Comparison of ENCODE assay signal across 27 mouse cellular contexts in the genomic region with DNA sequence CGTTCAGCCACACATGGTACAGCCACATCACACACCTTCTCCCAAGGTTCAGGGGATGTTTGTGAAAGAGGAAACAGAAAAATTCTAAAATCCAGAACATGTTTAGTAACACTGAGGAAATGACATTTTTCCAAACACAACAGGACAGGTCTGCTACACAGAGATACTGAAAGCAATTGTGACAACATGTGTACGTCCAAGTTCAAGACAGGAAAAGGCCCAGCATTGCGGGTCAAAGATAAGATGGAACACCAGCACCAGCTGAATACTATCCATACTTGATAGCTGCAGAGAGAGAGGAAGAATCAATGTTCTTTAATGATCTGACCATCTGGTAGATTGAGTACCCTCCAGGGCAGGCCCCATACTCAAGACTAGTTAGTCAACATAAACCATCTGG. TPM values are rescaled to one million over a fixed set of nuclear protein-coding genes. Genes with fewer than 3 reads are reported as not detected.
DNase-seq lines count a peak whose midpoint lies in the region; ATAC-seq lines count a peak whose summit lies in the region.
"Had no signal": no experiment of that assay in that cellular context is flagged by ENCODE, and none has a peak within 500 bp of the region (broad histone marks: within the 10 kb centered on the region; RNA-seq: fewer than 3 reads in every experiment).

No protein-coding gene starts in this region.

- no peaks in the 10 kb centered on the region for H3K36me3 ChIP-seq in heart, embryonic 12.5 days
- no peaks in the 10 kb centered on the region for H3K36me3 ChIP-seq in liver, embryonic 15.5 days (replicated peaks)
- H3K36me3 ChIP-seq: embryonic facial prominence, embryonic 10.5 days; embryonic facial prominence, embryonic 13.5 days; forebrain, embryonic 12.5 days; forebrain, embryonic 15.5 days; heart, embryonic 13.5 days; hindbrain, embryonic 10.5 days; hindbrain, embryonic 13.5 days had no signal

- no peak overlapping the region for H3K4me2 ChIP-seq in heart, embryonic 12.5 days
- H3K4me2 ChIP-seq in liver, embryonic 15.5 days = no peak overlapping the region
- H3K4me2 ChIP-seq: embryonic facial prominence, embryonic 13.5 days; forebrain, embryonic 12.5 days; forebrain, embryonic 15.5 days; heart, embryonic 13.5 days; hindbrain, embryonic 13.5 days had no signal

- H3K27me3 ChIP-seq in heart, embryonic 12.5 days (replicated peaks) = no peaks in the 10 kb centered on the region
- no peaks in the 10 kb centered on the region for H3K27me3 ChIP-seq in liver, embryonic 15.5 days
- H3K27me3 ChIP-seq: embryonic facial prominence, embryonic 13.5 days; forebrain, embryonic 12.5 days; forebrain, embryonic 15.5 days; heart, embryonic 13.5 days; hindbrain, embryonic 13.5 days had no signal

- ATAC-seq in heart, embryonic 12.5 days (ENCODE audit: insufficient number of reproducible peaks, low FRiP score) = peak; percentile 36; the same call in 1 of the 2 replicates
- peak; percentile 28; the same call in 1 of the 2 replicates for ATAC-seq in liver, embryonic 15.5 days (ENCODE audit: insufficient read depth)
- 0 out of 2 replicates have a peak, but pooled peaks have one; percentile 11 for ATAC-seq in common myeloid progenitor, adult 5-6 weeks (replicated peaks; ENCODE audit: low read depth, poor library complexity, severe bottlenecking)
- ATAC-seq: forebrain, embryonic 15.5 days; hindbrain, embryonic 16.5 days had no signal

- H3K9me3 ChIP-seq in heart, embryonic 12.5 days (replicated peaks) = no peaks in the 10 kb centered on the region
- H3K9me3 ChIP-seq in liver, embryonic 15.5 days (replicated peaks) = no peaks in the 10 kb centered on the region
- H3K9me3 ChIP-seq: embryonic facial prominence, embryonic 10.5 days; embryonic facial prominence, embryonic 13.5 days; forebrain, embryonic 12.5 days; forebrain, embryonic 15.5 days; heart, embryonic 13.5 days; hindbrain, embryonic 10.5 days; hindbrain, embryonic 13.5 days had no signal

- DNase-seq in heart, adult 9 months (ENCODE audit: low spot score in 2 of 2) = no peak
- no peak for DNase-seq in liver
- DNase-seq in kidney, adult 9 months = no peak
- no peak for DNase-seq in frontal cortex, postnatal 14 days (ENCODE audit: low spot score in 2 of 2)
- DNase-seq: adrenal gland, adult 2 months; adrenal gland, postnatal 14 days; cerebellum, adult 11 months; cerebellum, adult 2 months; cerebellum, adult 9-11 months; cerebellum, postnatal 25 days; embryo, embryonic 11 days; gastrocnemius, postnatal 10 days; gastrocnemius, postnatal 36 days; heart, adult 11 months; heart, postnatal 36 days had no signal

- no peak overlapping the region for H3K9ac ChIP-seq in heart, embryonic 12.5 days
- H3K9ac ChIP-seq in liver, embryonic 15.5 days = no peak overlapping the region
- H3K9ac ChIP-seq: embryonic facial prominence, embryonic 13.5 days; forebrain, embryonic 12.5 days; forebrain, embryonic 15.5 days; heart, embryonic 13.5 days; hindbrain, embryonic 13.5 days had no signal

- no peak overlapping the region for H3K4me3 ChIP-seq in heart, embryonic 12.5 days
- no peak overlapping the region for H3K4me3 ChIP-seq in liver, embryonic 15.5 days (replicated peaks)
- H3K4me3 ChIP-seq: embryonic facial prominence, embryonic 10.5 days; embryonic facial prominence, embryonic 13.5 days; erythroblast, embryonic 14.5 days; forebrain, embryonic 12.5 days; forebrain, embryonic 15.5 days; heart, embryonic 13.5 days; hindbrain, embryonic 10.5 days; hindbrain, embryonic 13.5 days had no signal

- no peak overlapping the region for H3K27ac ChIP-seq in heart, embryonic 12.5 days (ENCODE audit: poor library complexity, severe bottlenecking)
- no peak overlapping the region for H3K27ac ChIP-seq in liver, embryonic 15.5 days (replicated peaks)
- H3K27ac ChIP-seq: embryonic facial prominence, embryonic 10.5 days; embryonic facial prominence, embryonic 13.5 days; forebrain, embryonic 12.5 days; forebrain, embryonic 15.5 days; heart, embryonic 13.5 days; hindbrain, embryonic 10.5 days; hindbrain, embryonic 13.5 days had no signal

- 50% methylated on average over 3 of the region's 3 CpGs for WGBS in heart, embryonic 12.5 days
- 24% methylated on average over 3 of the region's 3 CpGs for WGBS in liver, embryonic 15.5 days (ENCODE audit: insufficient replicate concordance)

- no peaks in the 10 kb centered on the region for H3K4me1 ChIP-seq in heart, embryonic 12.5 days (replicated peaks)
- no peaks in the 10 kb centered on the region for H3K4me1 ChIP-seq in liver, embryonic 15.5 days (replicated peaks)
- H3K4me1 ChIP-seq: embryonic facial prominence, embryonic 10.5 days; embryonic facial prominence, embryonic 13.5 days; forebrain, embryonic 12.5 days; forebrain, embryonic 15.5 days; heart, embryonic 13.5 days; hindbrain, embryonic 10.5 days; hindbrain, embryonic 13.5 days had no signal

RNA-seq across cellular contexts. Expression of gene Ugt8a, which starts 41.1 kb away (rescaled TPM):
- 0.23 and 0.41 TPM in 2 replicates for polyA plus RNA-seq in heart, embryonic 12.5 days (2016; fragmentation: Nextera tagmentation; extraction: Ambion mirVana)
- polyA plus RNA-seq in liver, embryonic 15.5 days (2015; fragmentation: Nextera tagmentation; extraction: Ambion mirVana) = 0.15 and 0.24 TPM in 2 replicates
- 0.29 and 0.82 TPM in 2 replicates for total RNA-seq in common myeloid progenitor, adult 5-6 weeks (2017)
- total RNA-seq: heart, postnatal 36 days had no signal
- polyA plus RNA-seq: adrenal gland, adult 2 months; erythroblast, embryonic 14.5 days had no signal
